Mouse (Mus musculus) G1E (cell line): ENCODE results near the gene Arl15. TPM values are rescaled to one million over a fixed set of nuclear protein-coding genes. Genes with fewer than 3 reads are reported as not detected.

Experiments
- ATAC-seq: 2 replicates; pipeline ENCODE4 v1.8.0; 2016; ENCODE audit warnings: mild to moderate bottlenecking; ENCODE audit not compliant: insufficient number of reproducible peaks, poor library complexity, low FRiP score, severe bottlenecking; ENCODE audit errors: extremely low read depth
- DNase-seq: peaks from one replicate; pipeline ENCODE4 v3.0.0; 2012; ENCODE audit warnings: low spot score
- H3K27me3 ChIP-seq: 2 replicates; pipeline ENCODE4 v1.6.1; 2012; ENCODE audit warnings: mild to moderate bottlenecking, low read length, inconsistent platforms; ENCODE audit not compliant: insufficient read depth
- H3K36me3 ChIP-seq: replicated peaks from 2 replicates; pipeline ENCODE3; 2012; ENCODE audit warnings: mild to moderate bottlenecking, inconsistent platforms
- H3K4me1 ChIP-seq: 2 replicates; pipeline ENCODE4 v1.6.1; 2012; ENCODE audit warnings: low read depth, low read length, inconsistent platforms, mixed read lengths; ENCODE audit not compliant: insufficient read depth
- H3K4me3 ChIP-seq: 2 replicates; pipeline ENCODE4 v1.5.1; 2012; ENCODE audit warnings: low read depth, mild to moderate bottlenecking, inconsistent platforms, low read length, moderate library complexity, mixed read lengths
- H3K9me3 ChIP-seq: replicated peaks from 2 replicates; pipeline ENCODE4 v1.6.1; 2012; ENCODE audit warnings: inconsistent platforms
- CTCF ChIP-seq: IDR thresholded peaks from 2 replicates; pipeline ENCODE4 v1.5.1; 2012; ENCODE audit warnings: low read depth, low read length, inconsistent platforms, mixed read lengths
- GATA1 ChIP-seq: IDR thresholded peaks from 2 replicates; pipeline ENCODE4 v1.6.1; 2012; ENCODE audit warnings: borderline replicate concordance, low read length, inconsistent platforms, mixed read lengths
- GATA2 ChIP-seq: IDR thresholded peaks from 2 replicates; pipeline ENCODE4 v1.6.1; 2012; ENCODE audit warnings: low read depth, low read length, inconsistent platforms, borderline replicate concordance
- POLR2AphosphoS5 ChIP-seq: IDR thresholded peaks from 2 replicates; pipeline ENCODE4 v1.6.1; 2012; ENCODE audit warnings: low read depth, low read length, inconsistent platforms; ENCODE audit not compliant: insufficient replicate concordance
- TAL1 ChIP-seq: conservative IDR thresholded peaks from 2 replicates; pipeline ENCODE4 v1.6.1; 2012; ENCODE audit warnings: low read depth, low read length, inconsistent platforms, mixed read lengths
- polyA plus RNA-seq: library from polyadenylated mRNA; stranded (reverse); fragments of >175 nt; gene quantifications from 2 replicates; pipeline ENCODE4 v1.2.3, GENCODE M21; 2012
- total RNA-seq, 2 experiments: library from RNA; stranded (forward) in 1 of 2; stranded (reverse) in 1 of 2; fragments of 200-1000 nt in 1 of 2; fragments of >200 nt in 1 of 2; fragmentation: Nextera tagmentation in 1 of 2; gene quantifications; 2 replicates each; pipeline ENCODE4 v1.2.3; 2014 to 2017

Arl15 gene
- total and polyA plus RNA-seq, 3 experiments, result 3.2 to 73.8 (median 64.0) TPM

DNA sequence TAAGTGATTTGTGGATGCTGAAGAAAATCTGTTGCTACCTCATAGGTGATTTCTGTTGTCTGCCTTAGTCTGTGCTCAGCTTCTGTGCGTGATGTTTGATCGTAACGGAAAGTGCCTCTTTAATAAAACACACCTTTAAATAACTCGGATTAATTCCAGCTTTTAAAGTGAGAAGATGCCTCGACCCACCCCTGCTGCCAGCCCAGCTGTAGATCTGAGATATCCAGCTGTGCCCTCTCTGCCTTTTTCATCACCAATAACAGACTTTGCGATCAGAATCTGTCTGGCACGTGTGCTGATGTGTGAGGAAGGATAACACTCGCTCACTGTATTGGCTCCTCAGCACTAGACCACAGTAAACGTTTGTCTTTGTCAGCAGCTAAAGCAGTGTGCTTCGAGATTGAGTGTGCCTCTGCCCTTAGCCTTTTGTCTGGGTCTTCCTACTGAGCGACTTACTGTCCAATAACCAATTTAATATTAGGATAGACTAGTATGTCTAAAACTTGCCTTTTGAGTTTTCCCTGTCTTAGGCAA lies 117.7 kb downstream of the Arl15 start:
- Histone ChIP-seq H3K36me3 (peaks cover 17% of the 10 kb centered on the region), H3K4me3 (no peak overlapping the region; the same call in 1 of the 2 replicates), H3K27me3 (no peaks in the 10 kb centered on the region), H3K4me1 (peaks cover 13% of the 10 kb centered on the region), H3K9me3 (no peaks in the 10 kb centered on the region)
- peak; percentile 23 for DNase-seq
- TF ChIP-seq GATA1 (no peak), TAL1 (peak; percentile 40)
- peak; percentile 94 for ATAC-seq

DNA sequence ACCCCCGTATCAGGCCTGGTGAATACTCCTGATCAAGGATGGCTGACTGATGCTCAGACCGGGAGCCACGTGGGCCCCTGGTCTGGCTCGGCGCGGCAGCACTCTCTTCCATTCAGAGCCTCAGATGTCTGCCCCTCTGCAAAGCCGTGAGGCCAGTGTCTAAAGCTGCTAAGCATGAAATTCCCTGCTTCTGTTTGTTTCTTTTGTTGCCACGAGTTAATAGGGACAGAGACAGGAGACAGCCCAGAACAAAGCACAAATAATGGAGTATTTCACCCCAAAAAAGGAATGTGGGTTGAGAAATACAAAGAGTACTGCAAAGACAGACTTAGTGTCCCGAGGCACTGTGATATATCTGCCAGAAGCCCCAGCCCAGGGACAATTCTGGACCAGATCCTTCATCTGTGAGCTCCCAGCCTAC lies 120.3 kb downstream of the Arl15 start:
- Histone ChIP-seq H3K36me3 (peaks cover 32% of the 10 kb centered on the region), H3K4me3 (no peak overlapping the region)

DNA sequence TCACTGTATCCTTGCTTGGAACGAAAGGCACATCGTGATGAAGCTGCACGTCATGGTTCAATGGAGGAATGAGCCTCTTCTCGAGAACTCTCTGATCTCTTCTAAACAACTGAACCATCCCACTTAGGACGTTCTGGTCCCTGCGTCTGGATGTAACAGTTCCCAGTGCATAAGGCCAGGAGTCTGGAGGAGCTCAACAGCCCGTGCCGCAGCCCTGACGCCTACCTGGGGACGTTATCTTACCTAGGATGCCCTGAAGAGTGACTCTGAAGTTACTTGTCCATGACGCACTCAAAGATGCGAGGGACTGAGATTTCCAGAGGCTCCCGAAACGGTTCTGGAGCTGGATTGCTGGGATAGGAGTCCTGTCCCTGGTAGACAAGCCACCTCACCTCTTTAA lies 121.4 kb downstream of the Arl15 start:
- Histone ChIP-seq H3K9me3 (no peaks in the 10 kb centered on the region), H3K4me3 (no peak overlapping the region)
- no peak for ATAC-seq

More for the DNA sequence above, 120.3 kb downstream of the Arl15 start:
- peaks cover 17% of the 10 kb centered on the region for H3K4me1 ChIP-seq
- no peak for DNase-seq
- TF ChIP-seq GATA2 (no peak), GATA1 (no peak), CTCF (no peak)
- H3K27me3 ChIP-seq, result no peaks in the 10 kb centered on the region
- no peak for ATAC-seq
- H3K9me3 ChIP-seq, result no peaks in the 10 kb centered on the region

DNA sequence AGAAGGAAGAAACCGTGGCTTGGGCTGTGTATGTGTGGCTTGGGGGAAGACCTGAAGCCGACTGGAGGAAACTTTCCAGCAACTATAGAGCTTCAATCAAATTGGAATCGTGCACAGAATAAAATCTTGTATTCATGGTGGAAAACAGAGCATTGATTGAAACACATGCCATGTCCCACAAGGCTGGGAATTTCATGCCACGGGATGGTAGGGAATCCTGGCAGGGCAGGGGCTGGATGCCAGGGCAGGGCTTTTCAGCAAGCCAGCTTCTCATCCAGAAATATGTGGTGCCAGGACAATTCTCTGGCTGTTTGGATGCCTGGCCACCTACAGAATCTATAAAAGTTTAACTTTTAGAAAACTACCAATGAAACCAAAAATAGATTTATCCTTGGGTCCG lies 122.5 kb downstream of the Arl15 start:
- Histone ChIP-seq H3K4me1 (peaks cover 13% of the 10 kb centered on the region), H3K4me3 (no peak overlapping the region), H3K27me3 (no peaks in the 10 kb centered on the region), H3K36me3 (peaks cover 41% of the 10 kb centered on the region), H3K9me3 (no peaks in the 10 kb centered on the region)
- DNase-seq, result no peak
- TF ChIP-seq GATA1 (no peak), POLR2AphosphoS5 (no peak), CTCF (no peak), TAL1 (no peak), GATA2 (no peak)
- ATAC-seq, result no peak

More for the DNA sequence above, 121.4 kb downstream of the Arl15 start:
- TF ChIP-seq POLR2AphosphoS5 (no peak), GATA1 (no peak), GATA2 (no peak), CTCF (no peak), TAL1 (no peak)
- DNase-seq, result no peak
- peaks cover 39% of the 10 kb centered on the region for H3K36me3 ChIP-seq
- no peaks in the 10 kb centered on the region for H3K27me3 ChIP-seq
- H3K4me1 ChIP-seq, result peaks cover 17% of the 10 kb centered on the region

DNA sequence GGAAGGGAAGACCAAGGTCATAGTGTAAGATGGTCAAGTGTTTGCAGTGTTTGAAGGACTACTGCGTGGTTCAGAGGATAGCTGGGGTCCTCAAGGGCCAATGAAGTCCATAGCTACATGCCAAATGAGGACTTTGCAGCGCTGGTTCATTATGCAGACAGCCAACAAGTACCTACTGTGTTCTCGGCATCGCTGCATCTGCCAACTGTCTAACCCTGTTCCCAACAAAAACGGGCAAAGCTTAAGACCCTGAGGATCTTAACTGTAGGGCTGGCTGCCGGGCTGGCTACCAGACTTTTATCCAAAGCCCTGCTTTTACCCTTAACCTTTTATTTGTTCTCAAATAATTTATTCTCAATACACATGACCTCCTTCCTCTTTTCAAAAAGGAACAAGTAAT lies 123.1 kb downstream of the Arl15 start:
- no peaks in the 10 kb centered on the region for H3K9me3 ChIP-seq
- H3K27me3 ChIP-seq, result no peaks in the 10 kb centered on the region
- TF ChIP-seq CTCF (no peak), GATA2 (no peak), POLR2AphosphoS5 (no peak), TAL1 (no peak), GATA1 (no peak)
- H3K36me3 ChIP-seq, result peaks cover 47% of the 10 kb centered on the region
- H3K4me1 ChIP-seq, result peaks cover 8% of the 10 kb centered on the region
- H3K4me3 ChIP-seq, result no peak overlapping the region
- ATAC-seq (no peak), DNase-seq (no peak)

DNA sequence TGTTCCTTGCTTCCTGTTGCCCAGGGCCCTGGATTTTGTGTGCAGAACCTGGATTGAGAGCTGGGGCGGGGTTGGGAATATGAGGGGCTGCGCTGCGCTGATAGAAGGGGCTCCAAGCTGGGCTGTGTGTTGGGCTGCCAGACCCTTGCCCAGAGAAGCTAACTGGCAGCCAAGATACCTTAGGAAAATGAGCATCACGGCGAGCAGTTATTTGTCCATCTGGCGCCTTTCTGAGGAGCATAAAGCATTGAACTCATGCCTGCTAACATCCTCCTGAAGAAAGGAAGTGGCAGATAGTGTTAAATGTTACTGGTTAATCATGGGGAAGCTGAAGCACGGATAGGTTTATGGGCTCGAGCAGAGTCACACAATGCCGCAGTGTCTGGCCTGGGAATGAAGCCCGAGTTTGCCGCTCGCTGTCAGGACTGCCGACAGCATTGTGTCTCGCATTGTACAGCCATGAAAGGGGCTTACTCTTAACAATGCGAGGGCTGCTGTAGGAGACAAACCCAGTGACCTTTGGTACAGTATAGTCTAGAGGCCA lies 123.6 kb downstream of the Arl15 start:
- H3K36me3 ChIP-seq, result peaks cover 48% of the 10 kb centered on the region
- no peak for ATAC-seq
- no peaks in the 10 kb centered on the region for H3K9me3 ChIP-seq

More for the DNA sequence above, 123.6 kb downstream of the Arl15 start:
- Histone ChIP-seq H3K4me3 (no peak overlapping the region), H3K4me1 (peaks cover 5% of the 10 kb centered on the region), H3K27me3 (no peaks in the 10 kb centered on the region)
- no peak for TF ChIP-seq POLR2AphosphoS5
- no peak for TF ChIP-seq CTCF
- TF ChIP-seq TAL1, result no peak
- TF ChIP-seq GATA2, result no peak
- no peak for TF ChIP-seq GATA1
- no peak for DNase-seq
